Comparison of ENCODE assay signal across 8 mouse cellular contexts in genomic region chr5:124211234-124211633, GRCm38 (mm10). TPM values are rescaled to one million over a fixed set of nuclear protein-coding genes. Genes with fewer than 3 reads are reported as not detected.
A peak's percentile ranks its signal among the peaks of the same experiment; 100 is the strongest.
DNase-seq lines count a peak whose midpoint lies in the region; ATAC-seq lines count a peak whose summit lies in the region.

No protein-coding gene starts in this region.

- H3K27ac ChIP-seq in forebrain, embryonic 10.5 days = peak overlapping the region; percentile 51; the same call in 1 of the 2 replicates
- H3K27ac ChIP-seq in forebrain, embryonic 15.5 days (replicated peaks) = no peak overlapping the region
- 0 out of 2 replicates have a peak overlapping the region, but pooled peaks have one; percentile 15 for H3K27ac ChIP-seq in lung, embryonic 16.5 days (ENCODE audit: low read length)
- H3K27ac ChIP-seq in embryonic facial prominence, embryonic 10.5 days (replicated peaks) = peak overlapping the region; percentile 66

- H3K9ac ChIP-seq in forebrain, embryonic 15.5 days (replicated peaks) = no peak overlapping the region
- no peak overlapping the region for H3K9ac ChIP-seq in lung, embryonic 16.5 days (ENCODE audit: low read length)

- H3K4me2 ChIP-seq in forebrain, embryonic 15.5 days (replicated peaks) = no peak overlapping the region
- no peak overlapping the region for H3K4me2 ChIP-seq in lung, embryonic 16.5 days (ENCODE audit: low read depth, low read length)

- no peaks in the 10 kb centered on the region for H3K27me3 ChIP-seq in forebrain, embryonic 10.5 days (ENCODE audit: poor library complexity, severe bottlenecking)
- H3K27me3 ChIP-seq in forebrain, embryonic 15.5 days = no peaks in the 10 kb centered on the region
- H3K27me3 ChIP-seq in lung, embryonic 16.5 days (ENCODE audit: control insufficient read depth, insufficient read depth, low read depth, low read length) = no peaks in the 10 kb centered on the region
- H3K27me3 ChIP-seq in embryonic facial prominence, embryonic 10.5 days (replicated peaks; ENCODE audit: low read depth, poor library complexity, severe bottlenecking) = no peaks in the 10 kb centered on the region

- no peaks in the 10 kb centered on the region for H3K9me3 ChIP-seq in forebrain, embryonic 10.5 days
- H3K9me3 ChIP-seq in forebrain, embryonic 15.5 days = no peaks in the 10 kb centered on the region
- H3K9me3 ChIP-seq in lung, embryonic 16.5 days (ENCODE audit: control insufficient read depth, low read length) = no peaks in the 10 kb centered on the region
- no peaks in the 10 kb centered on the region for H3K9me3 ChIP-seq in embryonic facial prominence, embryonic 10.5 days

- H3K4me3 ChIP-seq in forebrain, embryonic 10.5 days = no peak overlapping the region
- H3K4me3 ChIP-seq in forebrain, embryonic 15.5 days = no peak overlapping the region
- H3K4me3 ChIP-seq in lung, embryonic 16.5 days (ENCODE audit: low read length) = no peak overlapping the region
- no peak overlapping the region for H3K4me3 ChIP-seq in embryonic facial prominence, embryonic 10.5 days

- no peak for ATAC-seq in forebrain, embryonic 15.5 days (replicated peaks)
- ATAC-seq in lung, embryonic 16.5 days (ENCODE audit: low read depth) = no peak

- H3K4me1 ChIP-seq in forebrain, embryonic 10.5 days = peaks cover 48% of the 10 kb centered on the region
- H3K4me1 ChIP-seq in forebrain, embryonic 15.5 days = peaks cover 16% of the 10 kb centered on the region
- H3K4me1 ChIP-seq in lung, embryonic 16.5 days (replicated peaks; ENCODE audit: control insufficient read depth, insufficient read depth, low read length) = peaks cover 19% of the 10 kb centered on the region
- peaks cover 61% of the 10 kb centered on the region for H3K4me1 ChIP-seq in embryonic facial prominence, embryonic 10.5 days

- 93% methylated on average over 8 of the region's 8 CpGs for WGBS in forebrain, embryonic 10.5 days
- 76% methylated on average over 8 of the region's 8 CpGs for WGBS in forebrain, embryonic 15.5 days
- WGBS in lung, embryonic 16.5 days = 76% methylated on average over 8 of the region's 8 CpGs
- WGBS in embryonic facial prominence, embryonic 10.5 days = 89% methylated on average over 8 of the region's 8 CpGs

- H3K36me3 ChIP-seq in forebrain, embryonic 10.5 days (replicated peaks) = peaks cover 6% of the 10 kb centered on the region
- no peaks in the 10 kb centered on the region for H3K36me3 ChIP-seq in forebrain, embryonic 15.5 days
- H3K36me3 ChIP-seq in lung, embryonic 16.5 days (ENCODE audit: control insufficient read depth, insufficient read depth, low read length) = no peaks in the 10 kb centered on the region
- H3K36me3 ChIP-seq in embryonic facial prominence, embryonic 10.5 days (replicated peaks) = peaks cover 19% of the 10 kb centered on the region; the same call in 1 of the 2 replicates

- no peak for DNase-seq in forebrain, embryonic 10.5 days (ENCODE audit: extremely low spot score, low spot score)
- no peak for DNase-seq in lung, postnatal 36 days
- no peak for DNase-seq in embryonic facial prominence, embryonic 10.5 days (ENCODE audit: low spot score)
- peak; percentile 76 for DNase-seq in heart, postnatal 4 days
- no peak for DNase-seq in spleen, postnatal 4 days (ENCODE audit: low spot score in 2 of 2)
- DNase-seq in embryo, embryonic 10 days (ENCODE audit: low spot score) = no peak

RNA-seq across cellular contexts. Expression of gene Pitpnm2, which starts 38.3 kb away (rescaled TPM):
- 2.1 and 3.0 TPM in 2 replicates for polyA plus RNA-seq in forebrain, embryonic 10.5 days (2016; fragmentation: Nextera tagmentation; extraction: Ambion mirVana)
- 10.9 and 11.4 TPM in 2 replicates for polyA plus RNA-seq in forebrain, embryonic 15.5 days (2015; fragmentation: Nextera tagmentation; extraction: Ambion mirVana)
- polyA plus RNA-seq in lung, embryonic 16.5 days (2015; fragmentation: Nextera tagmentation; extraction: Ambion mirVana) = 6.6 and 9.2 TPM in 2 replicates
- 3.2 and 4.0 TPM in 2 replicates for polyA plus RNA-seq in embryonic facial prominence, embryonic 10.5 days (2016; fragmentation: Nextera tagmentation; extraction: Ambion mirVana)
- total RNA-seq in heart, postnatal 4 days (2021) = 10 to 100 TPM; 45.9 to 52.2 TPM
